Mouse (Mus musculus) kidney, postnatal 25 days (tissue): ENCODE measurements around the gene Cpb2.
A peak's percentile ranks its signal among the peaks of the same experiment; 100 is the strongest.

Experiments
- DNase-seq, 2 experiments: peaks; one replicate each; pipeline ENCODE4 v3.0.0; 2021; ENCODE audit warnings: mixed read lengths in 2 of 2

Gene Cpb2

GRCm38 (mm10) chr14:75242087-75242486 lies at the start of gene Cpb2:
Gene Cpb2 (plus strand): TSS chr14:75242287.
- DNase-seq: peak; percentile 23 to 48

- DNase-seq: no peak
These were observed 49.7 kb upstream of the Cpb2 start for GRCm38 (mm10) chr14:75192427-75192826.

- DNase-seq: no peak
These were observed 49.2 kb upstream of the Cpb2 start for GRCm38 (mm10) chr14:75192858-75193257.

GRCm38 (mm10) chr14:75195530-75195929 lies 46.6 kb upstream of the Cpb2 start:
- no peak for DNase-seq

- peak in 1 of 2 experiments; percentile 72 for DNase-seq
These were observed 45.1 kb upstream of the Cpb2 start for GRCm38 (mm10) chr14:75197027-75197426.

- no peak for DNase-seq
These were observed 44.4 kb upstream of the Cpb2 start for GRCm38 (mm10) chr14:75197660-75198059.

GRCm38 (mm10) chr14:75205363-75206051 lies 36.6 kb upstream of the Cpb2 start:
- DNase-seq: no peak

GRCm38 (mm10) chr14:75206307-75206706 lies 35.8 kb upstream of the Cpb2 start:
- no peak for DNase-seq

GRCm38 (mm10) chr14:75208572-75209151 lies 33.4 kb upstream of the Cpb2 start:
- no peak for DNase-seq

- no peak for DNase-seq
These were observed 28.3 kb upstream of the Cpb2 start for GRCm38 (mm10) chr14:75213752-75214151.

- DNase-seq: no peak
These were observed 23.2 kb upstream of the Cpb2 start for GRCm38 (mm10) chr14:75218843-75219242.

- DNase-seq: no peak
These were observed 22.7 kb upstream of the Cpb2 start for GRCm38 (mm10) chr14:75219250-75219913.

- DNase-seq: no peak
These were observed 19.7 kb upstream of the Cpb2 start for GRCm38 (mm10) chr14:75222386-75222785.

GRCm38 (mm10) chr14:75227453-75228084 lies 14.5 kb upstream of the Cpb2 start:
- no peak for DNase-seq

GRCm38 (mm10) chr14:75229834-75230233 lies 12.3 kb upstream of the Cpb2 start:
- DNase-seq: peak in 1 of 2 experiments; percentile 32

GRCm38 (mm10) chr14:75233070-75233469 lies 9.0 kb upstream of the Cpb2 start:
- DNase-seq: no peak

- DNase-seq: no peak
These were observed 6.5 kb upstream of the Cpb2 start for GRCm38 (mm10) chr14:75235552-75235951.

GRCm38 (mm10) chr14:75235955-75236635 lies 6.0 kb upstream of the Cpb2 start:
- no peak for DNase-seq

- DNase-seq: no peak
These were observed 5.5 kb upstream of the Cpb2 start for GRCm38 (mm10) chr14:75236636-75237003.

- DNase-seq: no peak
These were observed 5.0 kb upstream of the Cpb2 start for GRCm38 (mm10) chr14:75237096-75237495.

- DNase-seq: no peak
These were observed 3.9 kb upstream of the Cpb2 start for GRCm38 (mm10) chr14:75238054-75238692.
